Mouse (Mus musculus) hindbrain, embryonic 14.5 days (tissue): ENCODE data around the gene Gramd2. TPM values are rescaled to one million over a fixed set of nuclear protein-coding genes. Genes with fewer than 3 reads are reported as not detected.

ENCODE experiments used
- ATAC-seq: fragments of 200-750 bp; cut with Nextera tagmentation; 2 replicates; pipeline ENCODE4 v1.8.0; 2017; ENCODE audit warnings: moderate number of reproducible peaks, mild to moderate bottlenecking, moderate TSS enrichment, moderate library complexity; ENCODE audit not compliant: low FRiP score
- DNase-seq: peaks from one replicate; pipeline ENCODE4 v3.0.0-alpha.2; 2015; ENCODE audit warnings: low spot score
- H3K27ac ChIP-seq: fragments of 300-500 bp; sonication (generic); 2 replicates; pipeline ENCODE4 v1.5.1; 2014; ENCODE audit warnings: mild to moderate bottlenecking, moderate library complexity
- H3K27me3 ChIP-seq: fragments of 300-500 bp; sonication (generic); 2 replicates; pipeline ENCODE4 v1.6.1; 2014; ENCODE audit warnings: mild to moderate bottlenecking, low read length, mixed read lengths; ENCODE audit not compliant: control insufficient read depth, insufficient read depth
- H3K36me3 ChIP-seq: fragments of 300-500 bp; sonication (generic); replicated peaks from 2 replicates; pipeline ENCODE4 v1.6.1; 2014; ENCODE audit not compliant: control insufficient read depth, insufficient read depth
- H3K4me1 ChIP-seq: fragments of 300-500 bp; sonication (generic); replicated peaks from 2 replicates; pipeline ENCODE4 v1.6.1; 2014; ENCODE audit warnings: antibody characterized with exemption, low read length, mixed read lengths; ENCODE audit not compliant: control insufficient read depth, insufficient read depth
- H3K4me2 ChIP-seq: fragments of 300-500 bp; sonication (generic); replicated peaks from 2 replicates; pipeline ENCODE4 v1.6.1; 2014; ENCODE audit warnings: mild to moderate bottlenecking, moderate library complexity
- H3K4me3 ChIP-seq: fragments of 300-500 bp; sonication (generic); replicated peaks from 2 replicates; pipeline ENCODE4 v1.5.1; 2014; ENCODE audit warnings: mild to moderate bottlenecking, low read length
- H3K9ac ChIP-seq: fragments of 300-500 bp; sonication (generic); 2 replicates; pipeline ENCODE4 v1.6.1; 2014
- H3K9me3 ChIP-seq: fragments of 300-500 bp; sonication (generic); 2 replicates; pipeline ENCODE4 v1.6.1; 2016; ENCODE audit warnings: low read length; ENCODE audit not compliant: control insufficient read depth
- WGBS: fragments of 180-500 bp; shearing (Covaris S2); extraction: QIAGEN DNeasy Blood & Tissue Kit; methylation state at CpG from one replicate; pipeline ENCODE4 v1.1.7; 2014; 5-methylcytosine and 5-hydroxymethylcytosine counted together
- polyA plus RNA-seq: library from polyadenylated mRNA; unstranded; fragments of >200 nt; fragmentation: Nextera tagmentation; extraction: Ambion mirVana; gene quantifications from 2 replicates; pipeline ENCODE4 v1.2.1, GENCODE M21; 2014

The Gramd2 gene
- polyA plus RNA-seq, 1 experiment from 2014 or later, result 2.9 TPM

DNA sequence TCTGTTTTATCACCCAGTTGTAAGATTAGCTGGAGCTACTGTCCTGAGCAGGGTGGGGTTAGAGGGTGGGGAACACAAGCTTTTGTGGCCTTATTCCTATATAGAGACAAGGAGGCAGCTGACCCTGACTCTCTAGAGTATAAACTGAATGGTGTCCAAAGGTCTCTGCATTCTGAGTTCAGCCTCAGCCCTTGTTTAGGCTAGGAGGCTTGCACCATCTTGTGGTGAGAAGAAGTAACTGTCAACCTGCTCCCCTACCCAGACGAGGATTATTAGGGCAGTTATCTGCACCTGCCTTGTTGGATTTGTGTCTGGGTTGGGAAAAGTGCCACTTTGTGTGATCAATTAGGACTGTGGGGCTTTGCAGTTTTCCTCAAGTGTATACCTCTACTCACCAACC lies 1.6 kb upstream of the Gramd2 start:
- no peak overlapping the region for H3K4me2 ChIP-seq
- no peak for ATAC-seq
- H3K4me3 ChIP-seq, result no peak overlapping the region
- H3K27me3 ChIP-seq, result peaks cover 11% of the 10 kb centered on the region
- no peak overlapping the region for H3K9ac ChIP-seq
- no peaks in the 10 kb centered on the region for H3K9me3 ChIP-seq
- H3K36me3 ChIP-seq, result peaks cover 64% of the 10 kb centered on the region
- DNase-seq, result peak; percentile 58
- WGBS, result 10% methylated on average over 1 of the region's 1 CpGs
- no peak overlapping the region for H3K27ac ChIP-seq
- peaks cover 3% of the 10 kb centered on the region; the same call in 1 of the 2 replicates for H3K4me1 ChIP-seq

DNA sequence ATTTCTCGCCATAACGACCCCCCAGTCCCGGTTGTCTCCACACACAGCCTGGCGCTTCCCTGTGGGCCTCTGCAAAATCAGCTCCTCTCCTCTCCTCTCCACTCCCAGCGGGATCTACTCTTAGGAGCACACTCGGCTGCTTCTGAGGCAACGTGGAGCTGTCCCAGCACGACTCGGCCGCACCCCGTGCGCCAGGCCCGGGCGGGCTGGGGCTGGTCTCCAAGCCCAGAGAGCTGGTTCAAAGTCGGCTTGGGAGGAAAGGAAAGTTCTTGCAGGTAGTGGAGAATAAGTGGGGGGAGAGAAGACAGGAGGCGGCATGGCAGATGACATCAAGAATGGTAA lies 561 bp downstream of the Gramd2 start:
- no peak overlapping the region for H3K27ac ChIP-seq
- 11% methylated on average over 16 of the region's 16 CpGs for WGBS
- ATAC-seq, result peak; percentile 29; the same call in 1 of the 2 replicates

GRCm38 (mm10) chr9:59684020-59684419 lies 4.1 kb downstream of the Gramd2 start:
- peaks cover 11% of the 10 kb centered on the region for H3K27me3 ChIP-seq
- peaks cover 7% of the 10 kb centered on the region for H3K36me3 ChIP-seq
- H3K9ac ChIP-seq, result no peak overlapping the region
- DNase-seq, result no peak
- ATAC-seq, result no peak
- no peaks in the 10 kb centered on the region for H3K9me3 ChIP-seq
- no peak overlapping the region for H3K4me3 ChIP-seq
- H3K27ac ChIP-seq, result no peak overlapping the region
- H3K4me2 ChIP-seq, result no peak overlapping the region
- peaks cover 3% of the 10 kb centered on the region; the same call in 1 of the 2 replicates for H3K4me1 ChIP-seq
- 85% methylated on average over 2 of the region's 2 CpGs for WGBS

More for the DNA sequence above, 561 bp downstream of the Gramd2 start:
- Histone ChIP-seq H3K4me1 (peaks cover 3% of the 10 kb centered on the region; the same call in 1 of the 2 replicates), H3K9me3 (no peaks in the 10 kb centered on the region), H3K4me2 (peak overlapping the region; percentile 94), H3K36me3 (peaks cover 42% of the 10 kb centered on the region), H3K4me3 (peak overlapping the region; percentile 52), H3K27me3 (peaks cover 11% of the 10 kb centered on the region), H3K9ac (peak overlapping the region; percentile 64)
- DNase-seq, result peak; percentile 33

- H3K9me3 ChIP-seq, result no peaks in the 10 kb centered on the region
- no peak overlapping the region for H3K27ac ChIP-seq
- 44% methylated on average over 6 of the region's 6 CpGs for WGBS
- no peak overlapping the region for H3K4me2 ChIP-seq
- no peaks in the 10 kb centered on the region for H3K36me3 ChIP-seq
- H3K9ac ChIP-seq, result no peak overlapping the region
- H3K4me3 ChIP-seq, result no peak overlapping the region
- H3K27me3 ChIP-seq, result no peaks in the 10 kb centered on the region
- DNase-seq (no peak), ATAC-seq (no peak)
- peaks cover 11% of the 10 kb centered on the region for H3K4me1 ChIP-seq
These were observed 7.6 kb downstream of the Gramd2 start for GRCm38 (mm10) chr9:59687416-59688046.

DNA sequence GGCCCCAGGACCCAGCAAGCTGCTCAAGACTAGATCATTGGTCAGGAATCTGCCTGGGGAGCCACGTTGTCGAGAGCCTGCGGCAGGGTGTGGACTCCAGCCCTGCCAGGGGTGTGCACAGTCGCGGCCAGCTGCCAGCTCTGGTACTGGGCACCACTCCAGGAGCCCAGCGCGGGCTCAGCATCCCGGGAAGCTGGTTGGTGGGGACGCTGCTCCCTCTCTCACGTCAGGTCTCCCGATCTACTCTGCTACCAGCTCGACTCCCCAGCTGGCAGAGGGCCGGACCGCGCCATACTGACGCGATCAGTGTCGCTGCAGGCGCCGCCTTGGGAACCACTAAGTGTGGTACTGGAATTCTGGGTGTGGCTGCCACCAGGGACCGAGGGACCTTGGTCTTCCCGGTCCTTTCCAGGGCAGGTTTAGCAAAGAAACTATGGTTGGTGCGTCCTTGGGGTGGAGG lies 11.7 kb downstream of the Gramd2 start:
- Histone ChIP-seq H3K36me3 (no peaks in the 10 kb centered on the region), H3K9me3 (no peaks in the 10 kb centered on the region), H3K4me2 (peak overlapping the region; percentile 49), H3K4me3 (peak overlapping the region; percentile 17), H3K27me3 (no peaks in the 10 kb centered on the region), H3K27ac (peak overlapping the region; percentile 41; the same call in 1 of the 2 replicates), H3K9ac (peak overlapping the region; percentile 35; the same call in 1 of the 2 replicates), H3K4me1 (peaks cover 12% of the 10 kb centered on the region)
- peak; percentile 87; the same call in 1 of the 2 replicates for ATAC-seq
- 2% methylated on average over 23 of the region's 23 CpGs for WGBS
- peak; percentile 70 for DNase-seq

DNA sequence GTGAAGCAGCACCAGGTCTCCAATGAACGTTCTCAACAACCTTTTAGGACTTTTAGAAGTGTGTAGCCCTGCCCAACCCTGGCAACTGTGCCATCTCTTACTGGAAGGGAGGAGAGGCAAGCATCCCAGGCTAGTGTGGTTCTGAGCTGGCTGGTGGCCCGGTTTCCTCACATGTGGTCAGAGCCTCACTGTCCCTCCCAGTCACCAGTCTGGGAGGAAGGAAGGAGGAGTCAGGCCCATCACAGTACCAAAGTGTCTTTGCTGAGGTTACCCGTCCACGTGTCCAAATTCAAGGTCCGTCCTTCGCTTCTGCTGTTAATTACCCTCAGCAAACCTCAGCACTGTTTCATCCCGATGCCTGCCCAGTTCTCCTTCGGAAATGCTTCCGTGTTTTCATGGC lies 12.2 kb downstream of the Gramd2 start:
- peak overlapping the region; percentile 35; the same call in 1 of the 2 replicates for H3K9ac ChIP-seq
- H3K36me3 ChIP-seq, result no peaks in the 10 kb centered on the region
- peaks cover 12% of the 10 kb centered on the region for H3K4me1 ChIP-seq
- H3K9me3 ChIP-seq, result no peaks in the 10 kb centered on the region
- DNase-seq (no peak), ATAC-seq (peak; percentile 70; the same call in 1 of the 2 replicates)
- peak overlapping the region; percentile 17 for H3K4me3 ChIP-seq
- H3K27ac ChIP-seq, result peak overlapping the region; percentile 41; the same call in 1 of the 2 replicates
- 32% methylated on average over 9 of the region's 9 CpGs for WGBS
- H3K4me2 ChIP-seq, result peak overlapping the region; percentile 49
- H3K27me3 ChIP-seq, result no peaks in the 10 kb centered on the region

DNA sequence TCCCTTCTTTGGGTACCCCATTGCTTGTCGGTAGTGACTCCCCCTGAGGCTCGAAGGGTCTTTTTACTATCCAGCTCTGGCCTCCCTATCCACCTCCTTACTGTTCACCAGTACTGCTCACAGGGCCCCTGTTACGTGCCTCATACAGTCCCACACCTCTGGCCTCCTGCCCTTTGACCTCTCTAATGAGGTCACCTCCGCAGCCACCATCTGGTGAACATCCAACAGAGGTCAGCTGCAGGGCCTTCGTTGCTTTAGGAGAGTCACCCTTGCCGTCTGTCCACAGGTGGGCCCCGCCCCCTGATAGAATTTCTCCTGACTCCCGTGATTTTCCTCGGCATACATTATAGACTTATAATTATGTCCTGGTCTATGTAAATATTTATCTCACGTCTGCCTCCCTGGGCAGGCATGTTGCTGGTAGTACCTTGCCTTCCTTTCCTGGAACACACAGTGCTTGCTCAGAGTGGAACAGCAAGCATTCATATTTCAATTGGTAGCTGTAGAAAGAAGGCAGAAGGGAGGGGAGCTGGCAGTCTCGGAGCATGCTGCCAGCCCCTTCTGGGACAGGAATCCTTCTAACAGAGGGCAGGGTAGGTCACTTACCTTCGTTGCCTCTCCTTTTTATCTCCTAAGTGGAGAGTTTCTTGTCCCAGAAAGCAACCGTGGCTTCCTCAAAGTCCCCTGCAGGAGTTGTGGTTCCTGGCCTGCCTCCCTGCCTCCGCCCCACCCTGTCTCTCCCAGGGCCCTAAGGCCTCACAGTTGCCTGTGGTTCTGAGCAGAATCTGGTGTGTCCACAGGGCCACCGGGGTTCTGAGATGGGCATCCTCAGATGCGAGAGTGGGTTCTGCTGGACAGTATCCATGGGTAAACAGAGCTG lies 14.9 kb downstream of the Gramd2 start:
- WGBS, result 60% methylated on average over 16 of the region's 16 CpGs
- no peaks in the 10 kb centered on the region for H3K9me3 ChIP-seq
- H3K36me3 ChIP-seq, result no peaks in the 10 kb centered on the region
- no peak overlapping the region for H3K27ac ChIP-seq
- no peak for DNase-seq
- no peak overlapping the region for H3K4me2 ChIP-seq
- peaks cover 12% of the 10 kb centered on the region for H3K4me1 ChIP-seq
- ATAC-seq, result no peak
- H3K27me3 ChIP-seq, result no peaks in the 10 kb centered on the region
- no peak overlapping the region for H3K4me3 ChIP-seq
- no peak overlapping the region for H3K9ac ChIP-seq

GRCm38 (mm10) chr9:59695451-59695813 lies 15.5 kb downstream of the Gramd2 start:
- Histone ChIP-seq H3K9ac (no peak overlapping the region), H3K4me3 (no peak overlapping the region), H3K4me2 (no peak overlapping the region), H3K4me1 (peaks cover 12% of the 10 kb centered on the region), H3K36me3 (no peaks in the 10 kb centered on the region), H3K9me3 (no peaks in the 10 kb centered on the region), H3K27ac (no peak overlapping the region), H3K27me3 (no peaks in the 10 kb centered on the region)
- DNase-seq (no peak), ATAC-seq (no peak)
- 46% methylated on average over 3 of the region's 3 CpGs for WGBS

GRCm38 (mm10) chr9:59696381-59696780 lies 16.4 kb downstream of the Gramd2 start:
- Histone ChIP-seq H3K9ac (no peak overlapping the region), H3K27me3 (no peaks in the 10 kb centered on the region), H3K4me2 (no peak overlapping the region), H3K4me3 (no peak overlapping the region), H3K27ac (no peak overlapping the region), H3K36me3 (no peaks in the 10 kb centered on the region), H3K4me1 (peaks cover 12% of the 10 kb centered on the region), H3K9me3 (no peaks in the 10 kb centered on the region)
- ATAC-seq, result no peak
- WGBS, result 88% methylated on average over 3 of the region's 3 CpGs
- no peak for DNase-seq
